Mouse (Mus musculus) limb, embryonic 13.5 days (tissue): ENCODE measurements around the gene Ppia. TPM values are rescaled to one million over a fixed set of nuclear protein-coding genes. Genes with fewer than 3 reads are reported as not detected.
"Not testable (repeated sequence)": the region's sequence is repeated elsewhere in the genome, so short reads cannot be mapped to it uniquely, and the experiment has no call there.

Experiments used
- ATAC-seq: fragments of 200-750 bp; cut with Nextera tagmentation; 2 replicates; pipeline ENCODE4 v1.8.0; 2017; ENCODE audit warnings: low read depth, moderate number of reproducible peaks, moderate TSS enrichment; ENCODE audit not compliant: low FRiP score
- H3K27ac ChIP-seq: fragments of 300-500 bp; sonication (generic); 2 replicates; pipeline ENCODE4 v1.5.1; 2015; ENCODE audit warnings: inconsistent platforms, mild to moderate bottlenecking, moderate library complexity
- H3K27me3 ChIP-seq: fragments of 300-500 bp; sonication (generic); 2 replicates; pipeline ENCODE4 v1.6.1; 2015; ENCODE audit warnings: mild to moderate bottlenecking, inconsistent platforms
- H3K36me3 ChIP-seq: fragments of 300-500 bp; sonication (generic); 2 replicates; pipeline ENCODE4 v1.6.1; 2015; ENCODE audit warnings: inconsistent platforms, mild to moderate bottlenecking, moderate library complexity
- H3K4me1 ChIP-seq: fragments of 300-500 bp; sonication (generic); 2 replicates; pipeline ENCODE4 v1.6.1; 2015; ENCODE audit warnings: inconsistent platforms
- H3K4me2 ChIP-seq: fragments of 300-500 bp; sonication (generic); replicated peaks from 2 replicates; pipeline ENCODE4 v1.6.1; 2015; ENCODE audit warnings: inconsistent platforms, mild to moderate bottlenecking, moderate library complexity
- H3K4me3 ChIP-seq: fragments of 300-500 bp; sonication (generic); 2 replicates; pipeline ENCODE4 v1.5.1; 2015; ENCODE audit warnings: moderate library complexity, mild to moderate bottlenecking, inconsistent platforms
- H3K9ac ChIP-seq: fragments of 300-500 bp; sonication (generic); 2 replicates; pipeline ENCODE4 v1.6.1; 2015; ENCODE audit warnings: mild to moderate bottlenecking, inconsistent platforms
- H3K9me3 ChIP-seq: fragments of 300-500 bp; sonication (generic); 2 replicates; pipeline ENCODE4 v1.6.1; 2016; ENCODE audit warnings: inconsistent platforms
- WGBS: fragments of 180-500 bp; shearing (Covaris S2); methylation state at CpG from one replicate; pipeline ENCODE4 v1.1.7; 2015; 5-methylcytosine and 5-hydroxymethylcytosine counted together
- microRNA-seq: library from miRNA; unstranded; fragments of <30 nt; microRNA quantifications from one replicate; pipeline ENCODE4, GENCODE M21; 2016
- polyA plus RNA-seq: library from polyadenylated mRNA; unstranded; fragments of >200 nt; fragmentation: Nextera tagmentation; extraction: Ambion mirVana; gene quantifications from 2 replicates; pipeline ENCODE4 v1.2.1, GENCODE M21; 2015

Ppia gene
- polyA plus RNA-seq, 1 experiment from 2014 or later: 4,950 TPM

- H3K27ac ChIP-seq: no peak overlapping the region
- peaks cover 10% of the 10 kb centered on the region for H3K4me1 ChIP-seq
- no peak overlapping the region for H3K4me2 ChIP-seq
- H3K4me3 ChIP-seq: no peak overlapping the region
- H3K9me3 ChIP-seq: no peaks in the 10 kb centered on the region
- WGBS: 86% methylated on average over 7 of the region's 7 CpGs
- ATAC-seq: no peak
- no peaks in the 10 kb centered on the region for H3K27me3 ChIP-seq
- H3K9ac ChIP-seq: no peak overlapping the region
- peaks cover 6% of the 10 kb centered on the region; the same call in 1 of the 2 replicates for H3K36me3 ChIP-seq
These were observed 30.7 kb downstream of the Ppia start for GRCm38 (mm10) chr11:6445951-6446350.

DNA sequence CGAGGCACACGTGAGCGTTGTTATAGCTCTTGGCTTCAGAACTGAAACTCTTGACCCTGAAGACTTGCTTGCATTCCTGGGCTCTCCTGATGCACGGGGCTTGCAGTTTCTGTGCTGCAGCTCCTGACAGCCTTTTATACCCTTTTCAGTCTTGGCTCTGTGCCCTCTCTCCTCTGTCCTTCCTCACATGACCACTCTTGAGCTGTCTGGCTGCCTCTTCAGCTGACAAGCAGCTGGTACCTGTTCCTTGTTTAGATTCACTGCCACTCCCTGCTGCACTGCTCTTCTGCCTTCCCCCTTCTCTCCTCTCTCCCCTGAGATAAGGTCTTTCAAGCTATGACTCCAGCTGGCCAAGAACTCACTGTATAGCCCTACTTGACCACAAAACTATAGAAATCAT lies 32.2 kb downstream of the Ppia start:
- no peak overlapping the region for H3K4me2 ChIP-seq
- H3K9me3 ChIP-seq: no peaks in the 10 kb centered on the region
- no peak overlapping the region for H3K9ac ChIP-seq
- peaks cover 9% of the 10 kb centered on the region for H3K4me1 ChIP-seq
- H3K4me3 ChIP-seq: no peak overlapping the region
- whole genome bisulfite sequencing: 92% methylated on average over 4 of the region's 4 CpGs
- H3K27ac ChIP-seq: no peak overlapping the region
- no peaks in the 10 kb centered on the region for H3K27me3 ChIP-seq
- no peak for ATAC-seq
- H3K36me3 ChIP-seq: no peaks in the 10 kb centered on the region

- not testable (repeated sequence) for H3K4me3 ChIP-seq, H3K36me3 ChIP-seq, ATAC-seq, H3K4me2 ChIP-seq, H3K9ac ChIP-seq, H3K4me1 ChIP-seq, H3K9me3 ChIP-seq, H3K27me3 ChIP-seq, H3K27ac ChIP-seq
- 98% methylated on average over 5 of the region's 5 CpGs for WGBS
These were observed 32.9 kb downstream of the Ppia start for GRCm38 (mm10) chr11:6448155-6448554.

DNA sequence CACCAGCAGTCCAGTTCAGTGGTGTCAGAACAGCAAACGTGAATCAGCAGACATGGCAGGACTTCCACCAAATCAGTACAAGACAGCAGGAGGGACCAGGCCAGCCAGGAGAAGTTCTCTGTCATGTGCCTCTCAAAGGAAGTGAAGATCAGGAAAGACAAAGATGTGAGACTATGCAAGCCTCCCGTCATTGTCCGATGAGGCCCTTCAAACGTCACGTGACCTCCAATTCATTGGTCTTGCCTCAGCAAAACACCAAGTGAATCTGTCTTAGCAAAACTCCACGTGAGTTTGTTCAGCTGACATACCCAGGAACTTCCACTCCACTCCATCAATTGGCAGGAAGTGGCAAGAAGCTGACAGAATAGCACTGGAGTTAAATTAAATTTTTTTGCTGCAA lies 40.8 kb downstream of the Ppia start:
- no peak for ATAC-seq
- H3K4me2 ChIP-seq: no peak overlapping the region
- no peaks in the 10 kb centered on the region for H3K4me1 ChIP-seq
- H3K4me3 ChIP-seq: no peak overlapping the region
- no peak overlapping the region for H3K9ac ChIP-seq
- H3K27me3 ChIP-seq: no peaks in the 10 kb centered on the region
- no peak overlapping the region for H3K27ac ChIP-seq
- 83% methylated on average over 6 of the region's 6 CpGs for WGBS
- no peaks in the 10 kb centered on the region for H3K36me3 ChIP-seq
- no peaks in the 10 kb centered on the region for H3K9me3 ChIP-seq

GRCm38 (mm10) chr11:6463159-6463837 lies 48.1 kb downstream of the Ppia start:
- H3K36me3 ChIP-seq: peaks cover 33% of the 10 kb centered on the region
- no peak overlapping the region for H3K4me2 ChIP-seq
- H3K9me3 ChIP-seq: no peaks in the 10 kb centered on the region
- H3K27ac ChIP-seq: no peak overlapping the region
- H3K27me3 ChIP-seq: no peaks in the 10 kb centered on the region
- H3K4me3 ChIP-seq: no peak overlapping the region
- ATAC-seq: no peak
- H3K4me1 ChIP-seq: peaks cover 3% of the 10 kb centered on the region; the same call in 1 of the 2 replicates
- H3K9ac ChIP-seq: no peak overlapping the region
- WGBS: 93% methylated on average over 6 of the region's 6 CpGs

- ATAC-seq: 0 out of 2 replicates have a peak, but pooled peaks have one; percentile 19
- WGBS: 37% methylated on average over 4 of the region's 4 CpGs
- H3K9me3 ChIP-seq: no peaks in the 10 kb centered on the region
These were observed 49.9 kb downstream of the Ppia start for GRCm38 (mm10) chr11:6465122-6465521.

DNA sequence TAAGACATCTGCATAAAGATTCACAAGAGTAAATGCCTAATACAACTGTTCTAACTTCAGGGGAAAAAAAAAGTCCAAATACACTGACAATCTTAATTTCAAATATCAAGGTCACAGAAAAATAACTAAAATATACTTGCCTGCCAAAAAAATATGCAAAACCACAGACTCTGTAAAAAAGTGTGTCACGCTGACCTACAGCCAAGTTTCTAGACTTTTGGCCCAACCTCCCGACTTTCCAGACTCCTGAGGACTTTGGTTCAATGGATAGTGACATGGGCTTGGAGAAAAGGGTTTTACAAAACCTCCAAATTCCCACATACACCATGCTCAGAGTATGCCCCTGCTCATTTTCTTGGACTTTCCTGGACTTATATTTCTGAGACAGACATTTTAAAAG lies 53.3 kb downstream of the Ppia start:
- 79% methylated on average over 2 of the region's 2 CpGs for WGBS
- Histone ChIP-seq H3K27me3 (no peaks in the 10 kb centered on the region), H3K4me1 (peaks cover 42% of the 10 kb centered on the region), H3K4me3 (no peak overlapping the region), H3K36me3 (peaks cover 38% of the 10 kb centered on the region), H3K9me3 (no peaks in the 10 kb centered on the region), H3K4me2 (peak overlapping the region; percentile 21; the same call in 1 of the 2 replicates), H3K27ac (no peak overlapping the region), H3K9ac (no peak overlapping the region; the same call in 1 of the 2 replicates)
- no peak for ATAC-seq

More at GRCm38 (mm10) chr11:6465122-6465521, 49.9 kb downstream of the Ppia start:
- H3K4me3 ChIP-seq: no peak overlapping the region
- H3K27ac ChIP-seq: no peak overlapping the region
- H3K27me3 ChIP-seq: no peaks in the 10 kb centered on the region
- H3K4me1 ChIP-seq: peaks cover 14% of the 10 kb centered on the region
- no peak overlapping the region for H3K9ac ChIP-seq
- H3K36me3 ChIP-seq: peaks cover 33% of the 10 kb centered on the region
- H3K4me2 ChIP-seq: no peak overlapping the region

Small RNA genes within 50 kb of the gene (microRNA-seq; reads per million reads assigned to microRNA genes)
- gene Mir7651: not detected

Other genes with a start within 250 kb of the Ppia start
- gene A730071L15Rik, start 215.4 kb upstream of the Ppia start, polyA plus RNA-seq: 0.31 and 0.75 TPM in 2 replicates
- gene Nudcd3, start 215.0 kb upstream of the Ppia start, polyA plus RNA-seq: 43.3 and 44.0 TPM in 2 replicates
- gene Npc1l1, start 185.3 kb upstream of the Ppia start, polyA plus RNA-seq: 0.03 and 0.06 TPM in 2 replicates
- 98.1 and 101 TPM in 2 replicates for gene Ddx56, start 147.7 kb upstream of the Ppia start, polyA plus RNA-seq
- 109 and 113 TPM in 2 replicates for gene Tmed4, start 140.6 kb upstream of the Ppia start, polyA plus RNA-seq
- gene Ogdh, start 123.8 kb upstream of the Ppia start, polyA plus RNA-seq: 84.1 and 95.0 TPM in 2 replicates
- 10.1 and 10.3 TPM in 2 replicates for gene Zmiz2, start 26.4 kb upstream of the Ppia start, polyA plus RNA-seq
- 657 and 704 TPM in 2 replicates for gene H2afv, start 29.0 kb downstream of the Ppia start, polyA plus RNA-seq
- gene Purb, start 60.5 kb downstream of the Ppia start, polyA plus RNA-seq: 30.5 and 32.1 TPM in 2 replicates
- 1.5 and 2.1 TPM in 2 replicates for gene Myo1g, start 105.5 kb downstream of the Ppia start, polyA plus RNA-seq
- 99.0 and 102 TPM in 2 replicates for gene Ccm2, start 131.4 kb downstream of the Ppia start, polyA plus RNA-seq
- gene Nacad, start 190.6 kb downstream of the Ppia start, polyA plus RNA-seq: 1.2 and 2.5 TPM in 2 replicates
- gene Tbrg4, start 210.6 kb downstream of the Ppia start, polyA plus RNA-seq: 33.1 and 37.7 TPM in 2 replicates
- not detected in 2 replicates for gene Wap, start 223.2 kb downstream of the Ppia start, polyA plus RNA-seq
- gene Ramp3, start 243.1 kb downstream of the Ppia start, polyA plus RNA-seq: 5.5 and 7.8 TPM in 2 replicates